Mouse (Mus musculus) cortical plate, adult 2 months (tissue): ENCODE measurements around the gene Iqch.

ENCODE experiments used
- CTCF ChIP-seq: fragments of 200-500 bp; IDR thresholded peaks from 2 replicates; pipeline ENCODE4 v1.5.1; 2011; ENCODE audit warnings: mild to moderate bottlenecking, control low read depth, low read length; ENCODE audit not compliant: insufficient read depth; ENCODE audit errors: extremely low read depth
- POLR2A ChIP-seq: fragments of 200-500 bp; IDR thresholded peaks from 2 replicates; pipeline ENCODE4 v1.6.1; 2011; ENCODE audit warnings: mild to moderate bottlenecking, low read length, control low read depth; ENCODE audit not compliant: insufficient read depth; ENCODE audit errors: extremely low read depth

DNA sequence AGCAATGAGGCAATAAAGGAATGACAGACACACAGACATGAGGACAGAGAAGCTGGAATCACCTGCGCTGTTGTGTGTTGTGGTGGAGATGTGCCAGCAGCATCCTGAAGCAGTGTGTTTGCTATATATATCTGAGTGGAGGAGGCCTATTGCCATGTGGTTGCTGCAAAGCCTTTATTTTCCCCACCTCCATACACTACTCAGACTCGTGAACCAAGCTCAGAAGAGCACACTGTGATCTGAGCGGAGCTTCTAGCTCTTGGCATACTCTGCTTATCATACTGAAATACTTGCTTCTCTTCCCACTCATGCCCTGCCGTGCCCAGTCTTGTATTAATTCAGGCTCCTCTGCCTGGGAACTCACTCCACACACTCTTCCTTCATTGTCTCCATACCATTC is 20.5 kb downstream of the Iqch start:
- TF ChIP-seq CTCF (no peak), POLR2A (no peak)
